11 mouse cellular contexts compared by ENCODE assay signal in the genomic region with DNA sequence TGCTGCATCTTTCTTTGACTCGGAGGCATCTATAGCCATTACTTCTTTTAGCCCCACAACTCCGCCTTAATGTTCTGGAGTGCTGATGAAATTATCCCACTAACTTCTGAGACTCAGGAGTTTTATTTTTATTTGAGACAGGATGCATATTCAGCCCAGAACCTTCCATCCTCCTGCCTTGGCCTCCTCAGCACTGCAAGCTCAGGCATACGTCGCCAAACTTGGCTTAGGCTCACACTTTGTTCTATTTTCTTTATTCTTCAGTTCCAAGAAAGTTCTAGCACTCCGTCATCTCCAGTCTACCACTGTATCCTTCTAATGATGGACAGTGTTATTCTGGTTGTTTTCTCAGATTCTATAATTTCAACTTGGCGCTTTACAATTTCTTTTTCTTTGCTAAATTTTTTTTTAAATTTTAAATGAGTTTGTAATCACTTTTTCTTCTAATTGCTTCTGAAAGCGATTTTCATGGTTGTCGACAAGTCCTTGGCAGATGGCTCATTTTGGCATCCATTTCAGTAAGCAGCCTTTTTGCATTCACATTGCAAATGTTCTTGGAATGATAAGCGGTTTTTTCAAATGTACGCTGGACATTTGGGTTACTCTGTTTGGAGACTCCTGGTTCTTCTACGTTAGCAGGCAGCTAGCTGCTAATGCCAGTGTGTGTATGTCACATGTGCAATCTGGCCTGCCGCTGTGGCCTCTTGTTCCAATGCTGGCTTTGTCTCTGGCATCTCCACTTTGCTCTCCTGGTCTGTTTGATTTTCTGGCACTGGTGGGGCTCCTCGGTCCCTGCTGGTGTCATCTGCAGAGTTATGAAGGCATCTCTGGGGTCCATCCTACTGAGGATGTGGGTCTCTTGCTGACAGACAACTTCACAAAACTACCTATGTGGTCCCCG. TPM values are rescaled to one million over a fixed set of nuclear protein-coding genes. Genes with fewer than 3 reads are reported as not detected.
DNase-seq lines count a peak whose midpoint lies in the region; ATAC-seq and TF ChIP-seq lines count a peak whose summit lies in the region.
"Had no signal": no experiment of that assay in that cellular context is flagged by ENCODE, and none has a peak within 500 bp of the region (broad histone marks: within the 10 kb centered on the region; RNA-seq: fewer than 3 reads in every experiment).

No protein-coding gene starts in this region.

- ATAC-seq in heart, embryonic 16.5 days (replicated peaks; ENCODE audit: extremely low read depth, insufficient read depth, low FRiP score) = no peak

- TF ChIP-seq EP300 in heart, adult 2 months (IDR thresholded peaks at IDR 0.05; ENCODE audit: insufficient read depth, low read depth, low read length) = no peak

- intact Hi-C loops in heart, adult 2 months (cut with DNase I) = loop anchor here (5.0 kb wide), 2 partner anchors 105 to 155 kb away; a partner anchor contains a TSS

- H3K9me3 ChIP-seq in heart, embryonic 16.5 days (replicated peaks; ENCODE audit: control insufficient read depth, low read length) = no peaks in the 10 kb centered on the region
- H3K9me3 ChIP-seq: embryonic facial prominence, embryonic 12.5 days; limb, embryonic 12.5 days had no signal

- no peaks in the 10 kb centered on the region for H3K79me2 ChIP-seq in heart, adult 2 months (replicated peaks; ENCODE audit: control insufficient read depth, insufficient read depth, low read length)

- TF ChIP-seq POLR2A in heart, adult 2 months (IDR thresholded peaks at IDR 0.05; ENCODE audit: insufficient read depth, low read depth, low read length) = no peak

- H3K27me3 ChIP-seq in heart, embryonic 16.5 days (ENCODE audit: control insufficient read depth, insufficient read depth, low read length) = no peaks in the 10 kb centered on the region
- H3K27me3 ChIP-seq in heart, adult 2 months (ENCODE audit: control insufficient read depth, insufficient read depth, low read length) = no peaks in the 10 kb centered on the region
- H3K27me3 ChIP-seq: CH12.LX; embryonic facial prominence, embryonic 12.5 days; limb, embryonic 12.5 days had no signal

- peaks cover 10% of the 10 kb centered on the region for H3K4me1 ChIP-seq in heart, embryonic 16.5 days (ENCODE audit: control insufficient read depth, insufficient read depth, low read length)
- no peaks in the 10 kb centered on the region for H3K4me1 ChIP-seq in heart, adult 2 months (ENCODE audit: control insufficient read depth, insufficient read depth, low read length)

- no peak for DNase-seq in heart, adult 2 months
- DNase-seq in lung, postnatal 36 days = peak; percentile 17
- no peak for DNase-seq in lung, adult 18-20 months
- peak; percentile 82 to 85 for DNase-seq in cerebellum, postnatal 10 days
- peak; percentile 76 to 83 for DNase-seq in right cerebral cortex, postnatal 10 days (ENCODE audit: low spot score in 2 of 2)
- no peak for DNase-seq in spleen, postnatal 4 days (ENCODE audit: low spot score in 2 of 2)

- TF ChIP-seq CTCF in heart, adult 2 months (IDR thresholded peaks at IDR 0.05) = no peak

- H3K4me2 ChIP-seq in heart, embryonic 16.5 days (ENCODE audit: low read depth, low read length) = no peak overlapping the region
- H3K4me2 ChIP-seq: embryonic facial prominence, embryonic 12.5 days; limb, embryonic 12.5 days had no signal

- no peak overlapping the region for H3K9ac ChIP-seq in heart, embryonic 16.5 days (ENCODE audit: low read length)
- H3K9ac ChIP-seq in heart, adult 2 months (ENCODE audit: low read depth, low read length) = no peak overlapping the region
- H3K9ac ChIP-seq: embryonic facial prominence, embryonic 12.5 days; limb, embryonic 12.5 days had no signal

- no peaks in the 10 kb centered on the region for H3K36me3 ChIP-seq in heart, embryonic 16.5 days (ENCODE audit: control insufficient read depth, insufficient read depth)
- no peaks in the 10 kb centered on the region for H3K36me3 ChIP-seq in heart, adult 2 months (ENCODE audit: control insufficient read depth, insufficient read depth, low read length)

- H3K27ac ChIP-seq in heart, embryonic 16.5 days (ENCODE audit: low read length) = peak overlapping the region; percentile 22; the same call in 1 of the 2 replicates
- H3K27ac ChIP-seq in heart, adult 2 months = no peak overlapping the region
- H3K27ac ChIP-seq: embryonic facial prominence, embryonic 12.5 days; limb, embryonic 12.5 days; macrophage had no signal

- no peak overlapping the region for H3K4me3 ChIP-seq in heart, embryonic 16.5 days (ENCODE audit: low read length)
- no peak overlapping the region for H3K4me3 ChIP-seq in heart, adult 2 months
- H3K4me3 ChIP-seq: embryonic facial prominence, embryonic 12.5 days; limb, embryonic 12.5 days had no signal

- WGBS in heart, embryonic 16.5 days = 87% methylated on average over 14 of the region's 14 CpGs
- WGBS in heart, adult 2 months = 79% methylated on average over 14 of the region's 14 CpGs

RNA-seq across cellular contexts. Expression of a gene that starts 2.4 kb away (rescaled TPM):
- polyA plus RNA-seq in heart, embryonic 16.5 days (2015; fragmentation: Nextera tagmentation; extraction: Ambion mirVana) = 8.4 and 9.5 TPM in 2 replicates
- 1 to 10 TPM; 1.4 to 1.5 TPM for total RNA-seq in heart, adult 2 months (2021)
- 2.0 and 2.8 TPM in 2 replicates for polyA plus RNA-seq in heart, adult 2 months (2012; rRNA removed)
- total RNA-seq: CH12.LX had no signal

RNA-seq across cellular contexts. Expression of a gene that starts 2.6 kb away (rescaled TPM):
- polyA plus RNA-seq in heart, embryonic 16.5 days (2015; fragmentation: Nextera tagmentation; extraction: Ambion mirVana) = 4.9 and 6.6 TPM in 2 replicates
- 10 to 100 TPM; 16.1 to 16.7 TPM for total RNA-seq in heart, adult 2 months (2021)
- 12.1 and 12.2 TPM in 2 replicates for polyA plus RNA-seq in heart, adult 2 months (2012; rRNA removed)

RNA-seq across cellular contexts. Expression of a gene that starts 53.0 kb away (rescaled TPM):
- 35.7 and 41.5 TPM in 2 replicates for polyA plus RNA-seq in heart, embryonic 16.5 days (2015; fragmentation: Nextera tagmentation; extraction: Ambion mirVana)
- 10 to 100 TPM; 45.9 to 50.3 TPM for total RNA-seq in heart, adult 2 months (2021)
- 34.1 and 50.8 TPM in 2 replicates for polyA plus RNA-seq in heart, adult 2 months (2012; rRNA removed)

Comparison
In these comparisons a context has a peak if more than half of its experiments do, and no peak if none do; other contexts are left out.
1. DNase-seq: peak in lung, postnatal 36 days (single experiment), cerebellum, postnatal 10 days (2 of 2) and right cerebral cortex, postnatal 10 days (2 of 2); none in heart, adult 2 months (0 of 2), lung, adult 18-20 months (0 of 2) and spleen, postnatal 4 days (0 of 2).